Mouse (Mus musculus) T-helper 17 cell (primary cell): Measurements from ENCODE around the gene Gm3625.

ENCODE experiments used
- in situ Hi-C, 2 experiments: fragments of 300-600 bp; cut with MboI, MseI; formaldehyde crosslinking; loops; 1 replicate in 1 of 2; 2 replicates in 1 of 2; pipeline ENCODE4 v1.15.1; 2025; ENCODE audit warnings: high pct_unique_total_duplicates in 2 of 2

Gene Gm3625

DNA sequence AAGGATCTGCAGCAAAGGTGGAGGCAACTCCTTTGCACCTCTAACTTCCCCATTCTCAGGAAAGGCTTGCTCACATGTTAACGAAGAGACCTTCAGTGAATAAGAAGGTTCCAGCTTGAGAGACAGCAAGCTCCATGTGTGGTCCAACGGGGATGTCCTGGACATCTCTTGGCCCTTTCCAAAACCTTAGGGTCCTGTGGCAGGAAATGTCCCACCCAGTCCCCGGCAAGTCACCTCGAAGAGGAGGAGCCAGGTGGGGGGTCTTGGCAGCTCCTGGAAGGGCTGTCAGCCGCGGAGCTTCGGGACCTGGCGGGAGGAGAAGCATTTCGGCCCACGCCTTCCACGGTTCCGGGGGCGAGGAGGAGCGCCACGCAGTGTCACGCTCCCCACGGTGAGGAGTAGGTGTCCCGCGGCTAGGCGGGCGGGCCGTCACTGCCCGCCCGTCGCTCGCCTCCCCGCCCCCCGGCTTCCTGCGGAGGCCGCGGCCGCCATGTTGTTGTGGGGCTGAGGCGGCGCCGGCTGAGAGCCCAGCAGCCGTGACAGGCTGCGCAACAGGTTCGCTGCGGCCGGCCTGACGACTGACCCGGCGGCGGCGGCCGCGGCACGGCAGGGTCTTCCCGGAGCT, at the start of gene Gm3625, which contains the start of gene Itsn2:
Gene Gm3625 (minus strand): TSS at position 387 of the 625 bp plus-strand sequence.
Gene Itsn2 (plus strand): TSS at position 98 of the 625 bp plus-strand sequence.
- in situ Hi-C loops: no loop called here

DNA sequence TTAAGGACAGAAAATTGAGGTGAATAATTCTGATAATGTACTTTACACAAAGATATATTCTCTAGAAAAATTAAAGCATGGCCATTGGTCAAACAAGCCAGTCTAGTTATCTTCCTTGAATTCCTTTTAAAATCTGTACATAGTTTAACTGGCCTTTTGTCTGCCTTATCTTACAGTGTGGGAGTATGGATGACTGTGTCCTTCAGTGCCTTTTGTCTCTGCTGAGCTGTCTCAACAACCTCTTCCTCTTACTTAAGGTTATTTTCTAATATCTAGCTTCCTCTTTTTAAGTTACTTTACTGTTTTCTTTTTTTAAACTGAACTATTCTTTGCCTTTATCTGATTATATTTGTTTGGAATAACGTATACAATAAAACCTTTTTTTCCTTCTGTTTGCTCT, 48.0 kb upstream of the Gm3625 start:
- in situ Hi-C loops: no loop called here

DNA sequence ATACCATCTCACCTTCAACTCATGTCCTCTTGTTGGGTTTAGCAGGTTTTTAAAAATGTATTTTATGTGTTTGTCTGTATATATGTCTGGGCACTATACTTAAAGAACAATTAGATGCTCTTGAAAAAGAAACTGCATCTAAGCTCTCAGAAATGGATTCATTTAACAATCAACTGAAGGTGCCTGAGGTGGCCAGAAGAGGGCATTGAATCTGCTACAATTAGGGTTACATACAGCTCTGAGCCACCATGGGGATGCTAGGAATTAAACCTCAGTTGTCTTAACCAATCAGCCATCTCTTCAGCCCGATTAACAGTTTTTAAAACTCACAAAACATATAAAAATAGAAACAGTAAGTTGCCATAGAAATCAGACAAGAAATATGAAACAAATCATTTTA, 45.7 kb upstream of the Gm3625 start:
- in situ Hi-C loops: no loop called here

- in situ Hi-C loops: no loop called here
Observed at GRCm38 (mm10) chr12:4632957-4633356, 40.2 kb upstream of the Gm3625 start.

GRCm38 (mm10) chr12:4624201-4624600, 31.5 kb upstream of the Gm3625 start:
- in situ Hi-C loops: no loop called here

DNA sequence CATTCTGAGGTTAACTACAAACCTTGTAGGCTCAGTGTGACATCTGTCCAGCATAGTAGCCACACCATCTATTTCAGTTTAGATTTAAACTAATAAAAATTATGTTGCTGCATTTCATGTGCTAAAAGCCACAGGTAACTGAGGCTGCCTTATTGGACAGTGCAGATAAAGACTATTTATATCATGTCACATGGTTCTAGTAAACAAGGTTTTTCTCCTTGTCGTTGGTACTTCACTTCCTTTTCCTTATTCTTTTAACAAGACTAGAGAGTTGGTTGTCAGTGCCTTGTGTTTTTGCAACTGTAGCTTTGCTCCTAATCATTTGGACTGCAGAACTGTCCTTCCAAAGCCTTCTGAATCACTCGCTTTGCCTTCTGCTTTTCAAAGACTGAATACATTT, 22.0 kb upstream of the Gm3625 start:
- in situ Hi-C loops: loop anchor here in 1 of 2 experiments (5.0 kb wide), 1 partner anchor 47 kb away; no protein-coding TSS in a partner anchor

DNA sequence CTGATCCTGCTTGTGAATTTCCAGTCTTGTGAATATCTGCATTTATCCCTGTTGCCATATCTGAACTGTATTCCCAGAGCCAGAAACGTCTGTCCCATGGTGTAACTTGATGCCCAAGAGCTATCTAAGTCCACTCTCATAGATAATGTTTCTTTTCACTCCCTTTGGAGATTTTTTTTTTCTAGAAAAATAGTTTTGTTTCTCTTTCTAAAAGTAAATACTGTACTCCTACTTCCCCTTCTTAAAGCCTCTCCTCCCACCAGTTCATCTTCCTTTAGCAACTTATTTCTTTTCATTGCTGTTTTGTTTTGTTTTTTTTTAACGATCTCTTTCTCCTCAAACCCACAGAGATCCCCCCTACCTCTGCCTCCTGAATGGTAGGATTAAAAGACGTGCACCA, 13.9 kb upstream of the Gm3625 start:
- in situ Hi-C loops: no loop called here

DNA sequence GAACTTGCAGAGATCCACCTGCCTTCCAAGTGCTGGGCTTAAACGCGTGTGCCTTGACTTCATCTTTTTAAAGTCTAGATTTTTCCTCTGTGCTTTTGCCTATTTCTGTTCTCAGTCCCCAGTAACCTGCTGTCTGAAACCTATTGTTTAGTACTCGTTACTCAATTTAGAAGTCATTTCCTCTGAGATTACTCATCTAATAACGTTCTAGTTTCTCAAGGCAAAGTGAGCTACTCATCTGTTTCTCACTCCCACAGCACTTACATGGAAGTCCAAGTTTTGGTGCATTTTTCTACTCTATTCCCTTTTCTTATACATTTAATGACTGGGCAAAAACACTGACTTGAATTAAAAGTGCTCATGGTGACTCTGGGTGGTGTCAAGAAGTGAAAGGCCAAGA, 7.0 kb upstream of the Gm3625 start:
- in situ Hi-C loops: no loop called here

DNA sequence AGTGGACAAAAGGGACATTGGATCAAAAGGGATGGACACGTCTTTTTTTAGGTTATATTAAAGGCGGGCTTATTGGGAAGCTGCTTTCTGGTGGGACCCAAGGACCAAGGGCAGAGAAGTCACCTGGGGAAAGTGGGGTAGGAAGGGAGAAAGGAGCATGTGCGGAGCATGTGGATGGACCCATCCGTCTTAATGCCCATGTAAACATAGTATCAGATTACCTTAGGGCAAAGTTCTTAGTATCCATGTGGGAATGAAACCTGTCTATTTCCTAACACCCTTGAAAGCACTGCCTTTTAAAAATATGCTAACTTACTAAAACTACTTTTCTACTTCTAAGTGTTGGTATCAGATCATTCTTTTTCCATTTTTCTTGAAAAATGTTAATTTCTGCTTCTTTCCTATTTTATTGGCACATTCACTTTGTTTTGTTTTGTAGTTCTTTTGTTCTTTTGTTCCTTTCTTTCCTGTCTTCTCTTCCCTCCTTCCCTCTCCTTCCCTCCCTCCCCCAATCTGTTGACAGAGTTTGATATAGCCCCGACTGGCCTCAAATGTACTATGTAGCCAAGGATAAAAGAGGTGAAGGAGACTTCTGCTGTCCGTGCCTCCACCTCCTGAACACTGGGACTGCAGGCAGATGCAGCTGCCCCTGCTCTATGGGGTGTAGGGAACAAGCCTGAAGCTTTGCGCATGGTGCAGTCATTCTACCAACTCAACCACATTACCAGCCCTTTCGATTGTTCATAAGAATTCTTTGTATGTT, 6.1 kb upstream of the Gm3625 start:
- in situ Hi-C loops: no loop called here

DNA sequence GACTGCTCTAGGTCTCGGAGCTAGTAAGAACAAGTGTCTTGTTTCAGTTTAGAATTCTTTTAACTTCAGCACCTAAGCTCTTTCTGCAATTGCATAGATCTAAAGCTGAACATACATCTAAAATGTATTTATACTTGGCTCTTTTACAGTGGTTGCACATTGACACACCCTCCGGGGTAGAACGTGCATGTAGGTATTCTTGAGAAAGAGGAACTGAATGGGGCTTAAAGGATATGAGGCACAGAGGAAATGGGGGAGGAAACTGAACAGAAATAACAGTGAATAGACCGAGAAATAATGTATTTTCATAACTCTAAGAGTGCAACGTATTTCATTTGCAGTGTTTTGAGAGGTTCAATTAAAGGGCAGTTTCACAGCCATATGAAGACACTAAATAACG, 2.3 kb upstream of the Gm3625 start:
- in situ Hi-C loops: no loop called here

GRCm38 (mm10) chr12:4593930-4594391, 1.2 kb upstream of the Gm3625 start:
- in situ Hi-C loops: no loop called here

- in situ Hi-C loops: no loop called here
Observed at GRCm38 (mm10) chr12:4593166-4593929, 621 bp upstream of the Gm3625 start.

DNA sequence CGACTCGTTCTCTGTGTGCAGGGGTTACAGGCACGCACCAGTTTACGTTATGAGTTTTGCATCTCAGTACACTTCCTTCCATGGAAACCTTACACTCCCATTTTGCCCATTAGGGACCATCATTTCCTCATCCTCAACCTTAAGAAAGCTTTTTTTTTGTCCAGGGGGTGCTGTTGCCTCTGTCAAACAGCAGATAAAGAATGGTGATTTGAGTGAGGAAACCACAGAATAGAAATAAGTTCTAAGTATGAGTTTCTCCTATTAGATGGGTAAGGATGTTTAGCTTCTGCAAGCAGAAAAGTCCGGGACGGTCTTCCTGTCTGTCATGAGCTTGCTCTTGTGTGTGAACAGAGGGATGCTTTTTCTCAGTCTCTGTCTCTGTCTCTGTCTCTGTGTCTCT, 702 bp downstream of the Gm3625 start:
- in situ Hi-C loops: no loop called here

DNA sequence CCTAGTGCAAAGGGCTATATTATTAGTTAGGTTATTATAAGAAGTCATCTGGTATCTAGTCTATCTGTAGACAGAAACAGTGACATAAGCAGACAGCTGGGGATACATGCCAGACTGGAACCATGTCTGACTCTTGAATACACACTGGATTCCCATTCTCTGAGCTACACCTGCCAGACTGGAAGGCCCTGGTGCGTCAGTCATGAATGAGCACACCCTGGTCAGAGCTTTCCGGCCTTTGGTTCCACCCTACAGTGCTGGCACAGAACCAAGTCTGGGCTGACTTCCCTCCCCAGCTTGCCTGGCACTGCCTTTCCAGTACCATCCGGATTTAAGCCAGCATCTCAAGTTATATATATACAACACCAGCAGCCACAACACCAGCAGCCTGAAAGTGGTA, 4.1 kb downstream of the Gm3625 start:
- in situ Hi-C loops: no loop called here

- in situ Hi-C loops: no loop called here
Observed at GRCm38 (mm10) chr12:4587846-4588245, 4.9 kb downstream of the Gm3625 start.

DNA sequence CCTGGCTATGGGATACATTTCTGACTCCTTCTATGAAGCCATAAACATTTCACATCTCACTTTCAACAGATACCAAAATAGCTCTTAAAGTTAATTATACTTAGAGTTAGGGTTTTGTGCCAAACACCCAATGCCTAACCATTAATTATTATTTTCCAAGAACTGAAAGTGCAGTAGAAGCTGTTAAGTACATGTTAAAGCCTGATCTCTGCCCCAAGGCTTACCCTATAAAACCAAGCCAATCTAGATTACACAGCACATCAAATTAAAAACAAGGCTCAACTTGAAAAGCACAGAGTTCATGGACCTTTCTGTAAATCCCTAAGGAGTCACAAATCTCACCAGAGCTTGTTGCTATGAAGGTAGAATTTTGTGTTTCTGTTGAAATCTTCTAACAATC, 10.4 kb downstream of the Gm3625 start:
- in situ Hi-C loops: no loop called here

DNA sequence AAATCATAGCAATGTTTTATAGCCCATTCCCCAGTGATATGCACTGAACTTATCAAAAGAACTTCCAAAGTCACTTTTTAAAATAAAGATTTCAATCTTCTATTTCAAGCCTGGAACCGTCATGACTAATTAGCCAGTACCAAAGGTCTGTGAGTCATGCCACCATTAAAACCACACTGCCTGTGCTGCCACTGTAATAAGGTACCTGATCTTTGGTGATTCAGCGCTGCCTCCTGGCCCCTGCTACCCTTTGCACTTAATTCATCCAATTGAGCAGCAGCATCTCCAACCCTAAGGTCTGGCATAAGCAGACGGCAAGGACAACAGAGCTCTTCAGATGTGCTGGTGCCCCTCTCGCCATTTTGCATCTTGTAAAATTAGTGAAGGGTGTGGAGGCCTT, 18.7 kb downstream of the Gm3625 start:
- in situ Hi-C loops: no loop called here

DNA sequence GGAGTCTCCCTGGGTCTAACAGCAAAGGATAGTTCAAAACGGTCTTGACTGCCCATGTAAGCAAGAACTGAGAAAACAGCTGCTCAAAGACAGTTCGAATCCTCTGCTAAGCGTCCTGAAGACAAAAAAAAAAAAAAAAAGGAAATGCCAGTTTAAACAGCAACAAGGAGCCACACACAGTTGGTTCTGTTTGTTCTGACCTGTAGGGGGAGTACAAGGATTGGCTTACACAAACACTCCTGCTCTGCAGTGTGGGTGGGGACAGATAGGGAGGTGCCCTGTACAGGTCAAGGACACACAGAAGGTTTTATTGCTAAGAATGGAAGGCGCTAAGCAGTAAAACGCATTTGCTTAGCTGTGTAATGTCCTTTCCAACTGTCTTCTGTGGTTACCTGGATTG, 20.9 kb downstream of the Gm3625 start:
- in situ Hi-C loops: no loop called here

DNA sequence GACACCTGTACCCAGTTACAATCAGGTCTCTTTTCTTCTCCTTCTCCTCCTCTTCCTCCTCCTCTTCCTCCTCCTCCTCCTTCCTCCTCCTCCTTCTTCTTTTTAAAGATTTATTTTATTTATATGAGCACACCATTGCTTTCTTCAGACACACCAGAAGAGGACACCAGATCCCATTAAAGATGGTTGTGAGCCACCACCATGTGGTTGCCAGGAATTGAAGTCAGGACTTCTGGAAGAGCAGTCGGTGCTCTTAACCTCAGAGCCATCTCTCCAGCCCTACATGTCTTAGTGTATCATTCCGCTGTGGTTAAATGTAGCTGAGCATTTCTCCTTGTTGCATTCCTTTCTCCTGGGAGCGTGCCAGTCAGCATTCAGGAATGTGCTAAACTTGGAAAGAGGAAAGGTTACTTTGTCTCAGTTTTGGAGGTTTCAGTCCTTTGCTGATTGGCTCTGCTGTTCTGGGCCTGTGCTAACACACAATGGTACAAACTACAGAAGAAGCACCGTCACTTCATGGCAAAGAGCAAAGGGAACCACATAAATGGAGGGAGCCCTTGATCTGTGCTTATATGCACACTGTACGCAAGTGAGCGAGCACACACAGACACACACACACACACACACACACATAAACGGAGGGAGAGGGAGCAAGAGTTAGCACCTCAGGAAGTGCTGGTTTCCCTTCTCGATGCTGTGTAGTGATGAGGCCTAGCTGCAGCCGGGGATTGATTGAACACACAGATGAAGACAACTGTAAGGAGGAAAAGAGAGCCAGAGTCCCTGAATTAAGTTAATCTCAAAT, 34.0 kb downstream of the Gm3625 start:
- in situ Hi-C loops: no loop called here

GRCm38 (mm10) chr12:4558013-4558412, 34.7 kb downstream of the Gm3625 start:
- in situ Hi-C loops: no loop called here

- in situ Hi-C loops: no loop called here
Observed at GRCm38 (mm10) chr12:4557436-4557835, 35.3 kb downstream of the Gm3625 start.

- in situ Hi-C loops: no loop called here
Observed at GRCm38 (mm10) chr12:4556891-4557290, 35.8 kb downstream of the Gm3625 start.
